Mouse (Mus musculus) liver, embryonic 14.5 days (tissue): ENCODE data around the gene Ceacam1.

Experiments
- CTCF ChIP-seq: IDR thresholded peaks from 2 replicates; pipeline ENCODE4 v1.5.1; 2016; ENCODE audit warnings: antibody characterized with exemption, low read depth, control low read depth
- EP300 ChIP-seq: IDR thresholded peaks from 2 replicates; pipeline ENCODE4 v1.6.1; 2016; ENCODE audit warnings: antibody characterized with exemption, low read depth

DNA sequence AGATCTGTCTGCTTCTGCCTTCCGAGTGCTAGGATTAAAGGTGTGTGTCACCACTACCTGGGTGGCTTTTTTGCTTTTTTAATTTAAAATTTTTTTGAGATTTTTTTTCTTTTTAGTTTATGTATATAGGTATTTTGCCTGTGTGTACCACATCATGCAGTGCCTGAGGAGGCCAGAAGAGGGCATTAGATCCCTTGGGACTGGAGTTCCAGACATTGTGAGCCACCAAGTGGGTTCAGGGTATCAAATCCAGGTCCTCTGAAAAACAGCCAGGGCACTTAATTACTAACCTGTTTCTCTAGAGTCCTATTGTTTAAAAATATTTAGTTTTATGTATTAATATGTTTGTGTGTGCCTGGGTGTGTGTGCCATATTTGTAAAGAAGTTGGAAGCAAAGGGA is 59.8 kb downstream of the Ceacam1 start:
- TF ChIP-seq EP300, result no peak
- peak; percentile 58 for TF ChIP-seq CTCF
